Mouse (Mus musculus) erythroblast, embryonic 14.5 days (primary cell): ENCODE measurements at regions not wholly inside any gene's neighbourhood (a gene's known extent, or its start where the extent isn't known, plus 50 kb on each side); places are given as distances from the start of the nearest gene placed in this dataset.

ENCODE experiments used
- GATA1 ChIP-seq: IDR thresholded peaks from 2 replicates; pipeline ENCODE4 v1.6.1; 2012; ENCODE audit warnings: low read length, inconsistent platforms, mixed read lengths
- TAL1 ChIP-seq: IDR thresholded peaks from 3 replicates; pipeline ENCODE4 v1.6.1; 2012; ENCODE audit warnings: low read length, inconsistent platforms, mixed read lengths

GRCm38 (mm10) chr10:99841167-99841843 lies 81.8 kb upstream of the Csl start:
- TF ChIP-seq GATA1 (no peak), TAL1 (no peak)
